Mouse (Mus musculus) ES-E14 (cell line): ENCODE measurements around the gene Rgs6.

Source experiments
- CHD2 ChIP-seq: IDR thresholded peaks from 2 replicates; pipeline ENCODE4 v1.6.1; 2014; ENCODE audit warnings: mild to moderate bottlenecking, low read depth, low read length, inconsistent platforms
- HCFC1 ChIP-seq: IDR thresholded peaks from 2 replicates; pipeline ENCODE4 v1.6.1; 2012; ENCODE audit warnings: low read length, inconsistent platforms, borderline replicate concordance; ENCODE audit not compliant: insufficient read depth
- MAFK ChIP-seq: IDR thresholded peaks from 2 replicates; pipeline ENCODE4 v1.6.1; 2014; ENCODE audit warnings: mild to moderate bottlenecking, low read depth, low read length, inconsistent platforms; ENCODE audit not compliant: insufficient read depth
- ZC3H11A ChIP-seq: IDR thresholded peaks from 2 replicates; pipeline ENCODE4 v1.6.1; 2012; ENCODE audit warnings: low read depth, mild to moderate bottlenecking, inconsistent platforms, low read length, borderline replicate concordance

- TF ChIP-seq MAFK (no peak), HCFC1 (no peak), CHD2 (no peak), ZC3H11A (no peak)
Measured at GRCm38 (mm10) chr12:82747099-82747498, 159.0 kb downstream of the Rgs6 start.
